Mouse (Mus musculus) spleen, adult 2 months (tissue): ENCODE measurements around the gene Prkag2.

Source experiments
- CTCF ChIP-seq: fragments of 200-500 bp; IDR thresholded peaks from 2 replicates; pipeline ENCODE4 v1.5.1; 2011; ENCODE audit warnings: mild to moderate bottlenecking, inconsistent platforms; ENCODE audit not compliant: insufficient read depth, insufficient read length, insufficient replicate concordance; ENCODE audit errors: extremely low read depth
- POLR2A ChIP-seq: fragments of 200-500 bp; IDR thresholded peaks from 2 replicates; pipeline ENCODE4 v1.6.1; 2011; ENCODE audit warnings: low read depth, low read length, inconsistent platforms

GRCm38 (mm10) chr5:25055288-25055687 is 45.2 kb downstream of the Prkag2 start:
- TF ChIP-seq POLR2A: no peak
- TF ChIP-seq CTCF: no peak
